Mouse (Mus musculus) C2C12 (cell line): Measurements from ENCODE around the gene Tmprss7.

ENCODE experiments used
- CTCF ChIP-seq: IDR thresholded peaks from one replicate; pipeline ENCODE4 v1.5.1; 2011; ENCODE audit not compliant: control insufficient read depth, insufficient read depth, insufficient read length
- MAX ChIP-seq: IDR thresholded peaks from one replicate; pipeline ENCODE4 v1.6.1; 2011; ENCODE audit warnings: mild to moderate bottlenecking, control low read depth
- MYOD1 ChIP-seq: IDR thresholded peaks from one replicate; pipeline ENCODE4 v1.6.1; 2011; ENCODE audit warnings: low read depth; ENCODE audit not compliant: control insufficient read depth, insufficient read length
- USF1 ChIP-seq: IDR thresholded peaks from one replicate; pipeline ENCODE4 v1.6.1; 2011; ENCODE audit warnings: low read depth, mild to moderate bottlenecking, control low read depth, moderate library complexity

DNA sequence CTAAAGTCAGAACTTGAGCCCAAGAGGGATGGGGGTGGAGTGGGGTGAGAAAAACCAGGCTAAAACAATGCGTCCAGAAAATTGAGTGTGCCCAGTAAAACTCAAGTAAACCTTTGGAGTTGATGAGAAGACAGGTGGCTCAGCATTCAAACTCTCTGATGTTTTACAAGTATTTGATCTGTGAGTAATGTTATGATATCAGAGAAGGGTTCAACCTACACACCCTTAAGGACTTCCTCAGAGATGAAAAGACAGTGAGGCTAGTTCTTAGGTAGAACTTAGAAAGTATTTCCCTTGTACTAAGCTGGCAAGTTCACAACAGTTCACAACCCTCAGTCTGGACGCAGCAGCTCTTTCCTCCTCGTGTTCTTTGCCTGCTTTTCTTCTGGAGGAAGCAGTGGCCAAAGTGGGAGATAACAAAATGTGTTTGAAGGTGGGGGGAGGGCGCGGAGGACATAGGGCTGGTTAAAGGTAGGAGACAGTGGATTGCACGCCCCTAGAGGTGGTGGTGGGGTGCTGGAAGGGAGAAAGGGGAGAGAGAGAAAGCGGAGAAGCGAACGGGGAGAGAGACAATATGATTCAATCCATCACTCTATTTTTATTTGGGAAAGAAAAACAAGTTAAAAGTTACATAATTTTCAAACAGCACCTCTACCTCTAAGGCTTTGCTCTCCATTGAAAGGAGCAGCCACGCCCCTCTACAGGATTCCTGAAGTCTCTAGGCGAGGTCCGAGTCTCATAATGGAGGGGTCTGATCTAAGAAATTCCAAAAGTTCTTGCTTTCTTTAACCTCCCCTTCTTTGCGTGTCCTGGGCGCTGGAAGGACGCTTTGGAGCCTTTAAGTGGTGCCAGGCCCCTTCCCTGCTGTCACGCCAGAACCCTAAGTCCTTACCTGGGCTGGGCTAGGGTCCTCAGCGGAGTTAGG, 40.2 kb downstream of the Tmprss7 start:
- TF ChIP-seq MAX (no peak), CTCF (no peak), USF1 (no peak), MYOD1 (no peak)
